Mouse (Mus musculus): ENCODE data around the gene Fads3.

The Fads3 gene

GRCm38 (mm10) chr19:10021981-10022380 is 19.4 kb upstream of the Fads3 start:
- DNase-seq, result no peak

DNA sequence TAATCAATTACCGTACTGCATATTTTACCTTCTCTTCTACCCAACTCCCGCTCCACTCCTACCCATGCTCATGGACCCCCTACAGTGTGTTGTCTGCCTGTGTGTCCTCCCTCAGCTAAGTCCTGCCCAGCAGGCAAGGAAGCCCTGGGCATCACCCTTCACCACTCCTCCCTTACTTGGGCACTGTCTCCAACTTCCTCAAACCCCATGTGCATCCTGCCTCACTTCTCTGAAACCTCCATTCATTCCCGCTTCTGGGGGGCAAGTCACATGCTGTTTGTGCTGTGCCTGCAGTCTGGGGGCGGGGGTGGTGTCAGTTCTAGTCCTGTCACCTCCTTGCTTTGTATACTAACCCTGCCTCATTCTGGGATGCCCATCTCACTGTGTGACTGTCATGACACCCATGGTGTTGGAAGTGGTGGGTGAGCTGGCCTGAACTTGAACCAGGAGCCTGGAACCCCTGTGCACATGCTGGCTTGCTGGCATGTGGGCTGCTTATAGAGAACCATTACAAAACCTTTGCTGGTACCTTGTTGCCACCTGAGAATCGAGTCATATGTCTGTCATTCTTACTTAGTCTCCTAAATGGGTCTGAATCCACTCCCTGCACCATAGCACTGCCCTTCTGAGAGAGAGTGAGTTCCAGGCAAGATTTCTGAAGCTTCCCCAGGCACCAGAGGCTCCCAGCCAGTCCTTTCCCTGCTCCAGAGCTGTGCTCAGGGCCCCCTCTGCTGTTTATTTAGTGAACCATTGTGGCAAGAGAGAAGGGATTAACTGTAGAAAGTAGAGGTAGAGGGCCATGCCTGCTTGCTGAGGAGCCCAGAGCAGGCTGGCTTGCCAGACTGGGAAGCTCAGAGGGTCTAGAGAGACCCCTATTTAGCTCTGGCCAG is 18.7 kb upstream of the Fads3 start:
- peak; percentile 73 for DNase-seq

GRCm38 (mm10) chr19:10023304-10023758 is 18.0 kb upstream of the Fads3 start:
- DNase-seq, result no peak

- peak; percentile 85 for DNase-seq
Observed at GRCm38 (mm10) chr19:10025169-10025875, 16.0 kb upstream of the Fads3 start.

GRCm38 (mm10) chr19:10029746-10030145 is 11.6 kb upstream of the Fads3 start:
- DNase-seq, result peak; percentile 62

DNA sequence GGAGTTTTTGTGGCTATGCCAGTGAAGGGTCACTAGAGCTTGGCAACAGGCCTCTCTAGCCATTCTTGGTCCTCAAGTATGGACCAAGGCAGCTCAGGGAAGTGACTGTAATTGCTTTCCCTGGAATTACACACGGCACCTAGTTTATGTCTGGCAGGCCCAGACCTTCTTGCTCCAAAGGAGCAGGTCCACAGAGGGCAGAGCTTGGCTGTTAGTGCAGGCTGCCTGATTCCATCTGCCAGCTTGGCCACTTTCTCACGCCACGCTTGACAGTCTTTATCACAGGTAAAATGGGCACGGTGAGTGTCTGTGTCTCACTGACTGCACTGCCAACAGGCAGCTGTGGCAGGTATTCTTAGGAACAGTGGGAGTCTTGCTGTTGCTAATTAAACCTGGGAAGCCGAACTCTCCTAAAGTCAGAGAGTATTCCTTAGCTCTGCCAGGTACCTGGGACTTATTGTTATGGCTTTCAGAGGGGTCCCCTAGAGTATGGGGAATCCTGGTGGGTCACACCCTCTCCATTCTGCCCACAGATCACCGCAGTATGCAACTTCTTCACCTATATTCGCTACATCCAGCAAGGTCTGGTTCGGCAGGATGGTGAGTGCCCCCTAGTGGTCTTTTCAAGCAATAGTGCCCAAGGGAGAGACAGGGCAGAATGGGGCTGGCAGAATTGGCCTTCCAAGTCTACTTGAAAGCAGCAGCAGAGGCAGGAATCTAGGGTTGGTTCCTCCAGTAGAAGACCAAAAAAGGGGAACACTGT is 8.0 kb upstream of the Fads3 start:
- DNase-seq, result peak; percentile 71

- no peak for DNase-seq
Observed at GRCm38 (mm10) chr19:10034356-10034755, 7.0 kb upstream of the Fads3 start.

GRCm38 (mm10) chr19:10034785-10035447 is 6.5 kb upstream of the Fads3 start:
- peak; percentile 86 for DNase-seq

DNA sequence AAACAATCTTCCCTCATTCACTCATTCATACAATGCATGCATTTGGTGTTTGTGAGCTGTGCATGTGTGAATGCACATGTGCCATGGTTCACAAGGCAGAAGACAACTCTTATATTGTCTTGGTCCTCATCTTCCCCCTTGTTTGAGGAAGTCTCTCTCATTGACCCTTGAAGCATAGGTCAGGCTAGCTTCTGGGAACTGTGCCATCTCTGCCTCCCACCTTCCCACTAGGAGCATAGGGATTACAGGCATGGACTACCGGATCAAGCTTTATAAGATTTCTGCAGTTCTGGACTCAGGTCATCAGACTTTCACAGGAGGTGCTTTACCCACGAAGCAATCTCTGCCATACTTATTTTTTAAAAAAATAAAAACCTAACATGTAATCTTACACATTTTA is 3.8 kb upstream of the Fads3 start:
- peak; percentile 76 for DNase-seq

DNA sequence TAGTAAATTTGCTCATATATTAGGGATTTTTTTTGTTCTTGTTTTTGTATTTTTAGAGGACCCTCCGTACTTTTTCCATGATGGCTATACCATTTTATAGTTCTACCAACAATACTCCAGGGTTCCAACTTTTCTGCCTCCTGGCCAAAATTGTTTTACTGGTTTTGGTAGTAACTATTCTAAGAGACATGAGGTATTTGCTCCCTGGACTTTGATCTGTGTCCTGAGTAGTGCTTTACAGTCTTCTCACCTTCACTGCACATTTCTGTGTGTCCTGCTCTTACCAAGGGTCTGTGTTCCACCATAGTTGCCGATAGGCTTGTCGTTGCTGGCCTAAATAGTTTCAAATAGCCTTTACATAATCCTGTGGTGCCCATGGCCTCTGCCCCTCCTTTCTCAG is 3.0 kb upstream of the Fads3 start:
- DNase-seq, result no peak

DNA sequence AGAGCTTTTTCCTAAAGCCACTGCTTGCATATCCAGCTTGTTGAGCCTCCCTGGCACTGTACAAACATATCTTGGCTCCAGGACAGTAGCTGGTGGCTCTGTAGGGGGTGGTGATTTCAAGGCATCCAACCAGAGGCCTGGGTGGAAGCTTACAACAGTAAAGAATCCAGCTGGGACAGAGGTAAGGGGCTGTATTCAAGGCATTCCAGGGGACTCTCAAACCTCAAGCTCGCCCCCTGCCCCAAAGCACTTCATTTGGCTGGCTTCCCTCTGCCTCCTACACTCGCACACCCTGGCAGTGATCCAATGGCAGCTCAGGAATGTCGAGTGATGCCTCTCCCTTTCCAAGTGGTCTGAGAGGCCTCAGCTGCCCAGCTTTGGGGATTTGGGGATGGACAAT is 2.5 kb upstream of the Fads3 start:
- DNase-seq, result peak; percentile 74

- peak; percentile 55 for DNase-seq
Observed at GRCm38 (mm10) chr19:10039615-10040014, 1.8 kb upstream of the Fads3 start.

DNA sequence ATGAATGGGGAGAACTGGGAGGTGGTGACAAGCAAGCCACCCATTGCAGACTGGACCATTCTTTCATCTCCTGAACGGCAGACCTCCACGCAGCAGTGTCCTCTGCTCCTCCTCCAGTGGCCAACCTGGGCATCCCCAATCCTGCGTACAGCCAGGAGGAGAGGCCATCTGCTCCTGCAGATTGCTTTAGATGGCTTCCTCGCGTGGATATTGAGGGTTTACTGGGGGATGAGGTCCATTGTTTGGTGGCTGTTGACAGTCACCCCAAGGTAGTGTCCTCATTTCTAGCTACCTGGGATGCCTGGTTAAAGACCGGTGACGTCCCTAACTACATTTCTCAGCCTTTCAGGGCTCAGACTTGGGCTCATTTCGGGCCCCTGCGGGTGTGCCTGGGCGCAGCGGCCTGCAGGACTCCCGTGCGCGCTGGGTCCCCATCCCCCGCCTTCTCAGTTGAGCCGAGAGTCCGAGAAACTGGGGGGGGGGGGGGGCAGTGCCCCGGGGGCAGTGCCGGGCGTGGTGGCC is 442 bp upstream of the Fads3 start:
- no peak for DNase-seq

- no peak for DNase-seq
Observed at GRCm38 (mm10) chr19:10042232-10042631, 863 bp downstream of the Fads3 start.

DNA sequence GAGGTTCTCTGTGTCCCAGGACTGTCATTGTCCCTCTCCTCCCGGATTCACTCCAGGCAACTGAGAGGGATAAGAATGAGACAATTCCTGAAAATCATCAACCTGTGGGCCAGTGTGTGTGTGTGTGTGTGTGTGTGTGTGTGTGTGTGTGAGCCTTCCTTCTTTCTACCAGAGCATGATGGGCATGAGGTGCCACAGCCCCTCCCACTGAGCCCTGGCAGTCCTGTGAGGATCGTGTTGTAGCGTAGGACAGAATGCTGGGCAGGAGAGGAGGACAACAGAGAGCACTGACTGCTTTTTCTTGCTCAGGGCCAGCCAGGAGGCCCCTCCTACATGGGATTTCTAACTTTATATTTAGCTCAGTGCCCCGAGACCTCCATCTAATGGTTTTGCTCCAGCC is 1.4 kb downstream of the Fads3 start:
- DNase-seq, result no peak

GRCm38 (mm10) chr19:10043643-10044042 is 2.3 kb downstream of the Fads3 start:
- DNase-seq, result peak; percentile 74

- DNase-seq, result no peak
Observed at GRCm38 (mm10) chr19:10045707-10046106, 4.3 kb downstream of the Fads3 start.

- DNase-seq, result peak; percentile 71
Observed at GRCm38 (mm10) chr19:10046346-10046745, 5.0 kb downstream of the Fads3 start.

DNA sequence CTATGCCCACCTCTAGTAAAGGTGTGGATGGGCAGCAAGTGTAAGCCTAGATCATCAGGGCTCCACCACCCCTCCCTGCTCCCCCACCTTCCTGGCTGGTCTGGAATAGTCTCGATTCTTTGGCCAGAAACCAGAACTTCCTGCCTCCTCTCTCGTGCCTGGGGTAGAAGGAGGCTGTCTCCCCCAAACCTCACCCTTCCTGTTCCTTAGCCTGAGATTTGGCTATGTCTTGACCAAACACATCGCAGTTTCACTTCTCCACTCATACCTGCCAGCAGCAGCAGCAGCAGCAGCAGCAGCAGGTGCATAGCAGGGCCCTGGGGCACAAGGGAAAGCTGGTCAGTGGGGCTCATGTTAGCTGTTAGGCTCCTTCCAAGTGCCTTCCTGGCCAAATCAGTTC is 5.6 kb downstream of the Fads3 start:
- DNase-seq, result no peak

DNA sequence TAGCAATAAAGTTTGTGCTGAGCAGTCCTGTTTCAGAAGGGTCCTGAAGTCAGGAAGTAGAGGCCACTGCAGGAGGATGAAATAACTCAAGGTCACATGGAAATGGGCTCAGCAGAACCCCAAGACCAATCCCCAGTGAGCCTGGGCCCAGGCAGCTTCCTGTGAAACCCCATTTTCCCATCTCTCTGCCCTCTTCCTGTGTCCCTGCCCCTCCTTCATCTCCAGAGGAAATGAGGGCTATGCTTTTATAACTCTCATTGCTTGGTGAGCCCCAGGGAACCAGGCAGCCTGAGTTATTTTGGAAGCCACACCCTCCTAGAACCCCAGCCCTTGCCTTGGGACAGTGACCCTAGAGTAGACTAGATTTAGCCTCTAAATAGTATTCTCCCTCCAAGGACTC is 8.2 kb downstream of the Fads3 start:
- DNase-seq, result no peak

DNA sequence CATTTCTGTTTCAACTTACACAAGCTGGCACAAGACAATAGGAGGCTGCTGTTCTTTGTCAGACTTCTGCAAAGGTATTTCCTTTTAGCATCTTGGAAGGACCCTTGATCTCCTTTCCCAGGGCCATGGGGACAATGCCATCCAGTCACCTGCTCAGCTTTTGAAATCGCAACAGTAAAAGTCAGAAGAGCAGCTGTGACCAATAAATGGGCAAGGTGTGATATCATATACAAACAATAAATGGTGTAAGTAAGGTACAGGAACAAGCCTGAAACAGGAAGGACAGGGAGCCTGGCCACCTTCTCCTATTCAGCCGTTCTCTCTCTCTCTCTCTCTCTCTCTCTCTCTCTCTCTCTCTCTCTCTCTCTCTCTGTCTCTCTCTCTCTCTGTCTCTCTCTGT is 9.1 kb downstream of the Fads3 start:
- DNase-seq, result no peak

- no peak for DNase-seq
Observed at GRCm38 (mm10) chr19:10052698-10053097, 11.3 kb downstream of the Fads3 start.
